Mouse (Mus musculus): ENCODE measurements around the gene Gm18336. TPM values are rescaled to one million over a fixed set of nuclear protein-coding genes. Genes with fewer than 3 reads are reported as not detected.
"Not testable (repeated sequence)": the region's sequence is repeated elsewhere in the genome, so short reads cannot be mapped to it uniquely, and the experiment has no call there.

The Gm18336 gene
- total RNA-seq (2018; cell fraction: chromatin; rRNA removed): not detected
- not detected for total RNA-seq (2018; cell fraction: cytosol; rRNA removed)
- total RNA-seq (2018; cell fraction: nucleus; rRNA removed): not detected
- not detected in 3 replicates for polyA plus RNA-seq (2018)

DNA sequence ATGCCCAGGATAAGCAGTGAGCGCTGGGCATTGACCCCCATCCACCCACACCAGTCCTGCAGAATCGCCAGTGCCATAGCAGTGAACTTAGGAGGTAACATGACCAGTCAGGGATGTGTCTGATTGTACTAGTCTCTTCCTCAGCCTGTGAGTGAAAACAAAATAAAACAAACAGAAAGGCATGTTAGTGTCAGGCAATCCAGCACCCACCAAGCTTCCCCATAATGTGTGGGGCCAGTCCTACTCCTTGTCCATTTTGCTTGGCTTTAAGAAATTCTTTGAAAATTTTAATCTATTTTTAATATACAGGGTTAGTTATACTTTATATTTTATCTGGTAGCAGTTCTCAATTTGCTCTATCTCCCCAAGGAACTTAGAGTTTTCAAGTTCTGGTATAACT, at the start of gene Gm18336:
Gm18336 (minus strand) TSS at position 101 of the 400 bp plus-strand sequence.
- not testable (repeated sequence) for H3K36me3 ChIP-seq (ENCODE audit: inconsistent target); H3K79me2 ChIP-seq (ENCODE audit: inconsistent target)
- WGBS (ENCODE audit: missing documents): no CpG with 5 or more reads among the region's 2 CpGs

DNA sequence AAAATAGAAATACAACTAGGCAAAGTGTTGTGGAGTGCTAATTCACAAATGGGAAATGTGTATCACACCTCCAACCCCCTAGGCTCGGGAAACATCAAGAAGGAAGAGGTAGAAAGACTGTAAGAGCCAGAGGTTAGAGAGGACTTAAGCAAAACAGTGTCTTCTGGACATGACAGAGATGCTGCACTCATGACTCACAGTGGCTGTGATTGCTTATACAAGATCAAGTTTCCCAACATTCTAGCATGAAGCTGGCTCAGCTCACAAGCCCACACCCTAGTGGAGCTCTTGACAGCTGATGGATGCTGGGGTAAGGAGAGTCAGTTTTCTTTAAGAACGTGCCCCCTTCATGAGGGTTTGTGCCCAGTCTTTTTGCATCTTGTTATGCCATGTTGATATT, 42.9 kb upstream of the Gm18336 start:
- WGBS (ENCODE audit: missing documents): 59% methylated on average over 2 of the region's 2 CpGs
- Histone ChIP-seq H3K27ac (no peak overlapping the region), H3K4me3 (ENCODE audit: inconsistent target) (no peak overlapping the region), H3K36me3 (ENCODE audit: inconsistent target) (no peaks in the 10 kb centered on the region), H3K79me2 (ENCODE audit: inconsistent target) (no peaks in the 10 kb centered on the region)

More for the DNA sequence above, at the start of gene Gm18336:
- H3K27ac ChIP-seq; H3K4me3 ChIP-seq (ENCODE audit: inconsistent target): not testable (repeated sequence)

DNA sequence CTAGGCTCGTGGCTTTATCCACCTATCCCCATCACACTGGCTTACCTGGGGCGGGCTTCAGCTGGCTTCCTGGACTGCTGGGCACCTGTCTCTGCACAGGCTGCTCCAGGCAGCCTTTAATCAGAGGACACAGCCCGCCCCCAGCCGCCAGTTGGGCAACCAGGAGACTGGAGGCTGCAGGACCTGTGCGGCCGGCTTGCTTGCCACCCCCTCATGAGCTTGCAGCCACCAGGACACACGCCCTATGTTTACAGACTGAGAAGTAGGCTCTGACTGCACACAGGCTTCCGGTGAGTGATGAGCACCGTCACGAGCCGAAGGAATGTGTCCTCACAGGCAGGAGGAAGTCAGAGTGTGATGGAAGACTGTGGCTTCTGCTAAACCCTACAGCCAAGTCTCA, 36.7 kb upstream of the Gm18336 start, which contains the start of gene Trex2:
Trex2 (minus strand) TSS at position 93 of the 400 bp plus-strand sequence.
- WGBS (ENCODE audit: missing documents): 93% methylated on average over 9 of the region's 11 CpGs
- H3K36me3 ChIP-seq (ENCODE audit: inconsistent target): no peaks in the 10 kb centered on the region

DNA sequence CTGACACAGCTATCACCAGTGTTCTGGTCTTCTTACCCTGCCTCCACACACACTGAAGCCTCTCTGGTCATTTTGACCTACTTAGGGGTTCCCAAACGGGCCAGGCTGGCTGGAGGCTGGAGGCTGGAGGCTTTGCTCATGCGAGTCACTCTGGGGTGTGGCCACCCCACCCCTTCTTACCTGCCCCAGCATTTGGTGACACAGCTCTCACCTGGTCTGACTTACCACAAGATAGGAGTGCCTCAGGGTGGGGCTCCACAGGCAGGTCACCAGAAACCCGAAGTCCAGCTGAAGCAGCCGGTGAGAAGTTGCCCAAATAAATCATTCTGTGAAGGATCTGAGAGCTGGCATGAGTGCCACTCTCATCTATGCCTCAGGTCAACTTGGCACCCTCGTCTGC, 34.3 kb upstream of the Gm18336 start:
- H3K36me3 ChIP-seq (ENCODE audit: inconsistent target): no peaks in the 10 kb centered on the region
- H3K27ac ChIP-seq: no peak overlapping the region
- H3K79me2 ChIP-seq (ENCODE audit: inconsistent target): no peaks in the 10 kb centered on the region
- no peak overlapping the region for H3K4me3 ChIP-seq (ENCODE audit: inconsistent target)
- 90% methylated on average over 5 of the region's 5 CpGs for WGBS (ENCODE audit: missing documents)

More for the DNA sequence above, 36.7 kb upstream of the Gm18336 start, which contains the start of gene Trex2:
- Histone ChIP-seq H3K27ac (no peak within 1 kb of the TSS), H3K4me3 (ENCODE audit: inconsistent target) (no peak within 1 kb of the TSS), H3K79me2 (ENCODE audit: inconsistent target) (no peaks in the 10 kb centered on the region)

DNA sequence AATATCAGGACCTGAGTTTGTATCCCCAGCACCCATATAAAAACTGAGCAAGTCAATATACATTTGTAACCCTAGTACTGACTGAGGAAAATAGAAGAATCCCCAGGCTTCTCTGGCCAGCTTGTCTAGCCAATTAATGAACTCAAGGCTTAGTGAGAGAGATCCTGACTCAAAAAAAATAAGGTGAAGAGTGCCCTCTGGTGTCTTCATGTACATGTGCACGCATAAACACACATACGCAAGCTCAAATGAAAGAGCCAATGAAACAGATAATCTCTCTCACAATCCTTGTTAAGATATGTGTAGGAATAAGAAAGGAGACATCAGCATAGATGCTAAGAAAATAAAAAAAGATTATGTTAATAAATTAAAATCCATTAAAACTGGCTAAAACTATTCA, 31.5 kb upstream of the Gm18336 start:
- Histone ChIP-seq H3K79me2 (ENCODE audit: inconsistent target) (no peaks in the 10 kb centered on the region), H3K4me3 (ENCODE audit: inconsistent target) (no peak overlapping the region), H3K27ac (no peak overlapping the region), H3K36me3 (ENCODE audit: inconsistent target) (no peaks in the 10 kb centered on the region)
- WGBS (ENCODE audit: missing documents): 100% methylated on average over 2 of the region's 2 CpGs

DNA sequence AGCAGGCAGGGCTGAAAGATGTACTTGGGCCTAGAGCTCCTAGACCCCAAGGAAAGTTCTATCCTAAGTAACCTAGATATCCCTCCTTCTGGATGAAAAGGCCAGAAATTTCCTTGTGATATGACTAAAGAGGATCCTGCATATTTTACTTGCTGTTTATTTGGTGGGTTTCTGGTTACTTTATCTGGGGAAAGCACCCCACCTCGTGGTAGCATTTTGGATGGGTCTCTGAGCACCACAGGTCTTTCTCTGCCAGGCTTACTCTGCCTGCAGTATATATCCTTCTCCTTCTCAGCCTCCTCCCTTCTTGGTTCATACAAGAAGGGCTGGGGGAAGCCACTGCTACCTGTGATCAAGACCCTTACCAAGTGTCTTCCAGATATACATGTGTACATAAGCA, 14.2 kb upstream of the Gm18336 start:
- H3K36me3 ChIP-seq (ENCODE audit: inconsistent target): no peaks in the 10 kb centered on the region
- WGBS (ENCODE audit: missing documents): 43% methylated on average over 1 of the region's 1 CpGs
- no peaks in the 10 kb centered on the region for H3K79me2 ChIP-seq (ENCODE audit: inconsistent target)
- no peak overlapping the region for H3K4me3 ChIP-seq (ENCODE audit: inconsistent target)
- no peak overlapping the region for H3K27ac ChIP-seq

DNA sequence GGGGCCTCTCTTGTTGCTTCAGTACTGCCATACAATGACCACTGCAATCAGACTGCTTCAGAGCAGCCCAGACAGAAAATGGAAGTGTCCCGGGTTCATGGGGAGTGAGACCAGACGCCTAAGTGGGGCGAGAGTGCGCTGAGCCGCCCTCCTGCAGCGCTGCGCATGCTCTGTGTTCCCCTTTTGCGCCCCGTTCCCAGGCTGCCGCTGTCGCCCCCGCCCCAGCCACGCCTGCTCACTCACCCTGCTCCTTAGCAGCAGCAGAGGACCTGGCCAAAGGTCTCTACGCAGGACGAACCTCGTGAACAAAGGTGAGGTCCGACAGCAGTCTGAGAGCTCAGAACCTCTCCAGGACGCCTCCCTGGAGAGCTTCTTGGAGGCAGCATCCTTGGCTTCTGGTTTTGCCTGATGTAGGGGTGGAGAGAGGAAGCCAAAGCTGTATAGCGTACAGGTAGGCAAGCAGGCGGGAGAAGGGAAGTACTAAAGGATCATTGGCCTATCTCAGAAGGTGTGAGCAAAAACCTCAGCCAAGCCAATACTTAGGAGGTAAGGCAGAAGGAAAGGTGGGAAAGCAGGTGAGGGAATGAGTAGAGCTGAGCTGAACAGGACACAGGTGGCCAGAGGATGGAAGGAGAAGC, 12.5 kb upstream of the Gm18336 start, which contains the start of gene Zfp92:
Zfp92 (plus strand) TSS at position 217 of the 638 bp plus-strand sequence.
- H3K79me2 ChIP-seq (ENCODE audit: inconsistent target): no peaks in the 10 kb centered on the region
- H3K36me3 ChIP-seq (ENCODE audit: inconsistent target): no peaks in the 10 kb centered on the region
- no peak within 1 kb of the TSS for H3K27ac ChIP-seq
- no peak within 1 kb of the TSS for H3K4me3 ChIP-seq (ENCODE audit: inconsistent target)
- WGBS (ENCODE audit: missing documents): 18% methylated on average over 19 of the region's 20 CpGs

DNA sequence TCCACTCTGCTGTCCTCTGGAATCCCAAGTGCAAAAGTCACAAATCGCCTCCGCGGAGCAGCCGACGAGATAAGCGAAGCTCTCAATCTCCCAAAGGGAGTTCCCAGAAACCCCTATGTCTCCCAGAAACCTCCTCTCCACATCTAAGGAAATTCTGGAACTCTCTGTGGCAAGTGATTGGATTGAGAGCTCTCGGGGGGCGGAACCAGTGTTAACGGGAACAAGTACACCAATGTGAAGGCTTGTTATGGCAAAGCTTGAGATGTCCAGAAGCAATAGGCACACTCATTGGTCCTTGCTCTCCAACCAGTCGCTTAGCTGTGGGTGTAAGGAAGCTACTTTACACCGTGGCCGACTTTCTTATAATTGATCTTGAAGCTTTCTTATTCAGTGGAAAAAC, 3.1 kb upstream of the Gm18336 start:
- H3K36me3 ChIP-seq (ENCODE audit: inconsistent target): no peaks in the 10 kb centered on the region
- WGBS (ENCODE audit: missing documents): 94% methylated on average over 12 of the region's 12 CpGs
- no peak overlapping the region for H3K27ac ChIP-seq
- H3K4me3 ChIP-seq (ENCODE audit: inconsistent target): no peak overlapping the region
- H3K79me2 ChIP-seq (ENCODE audit: inconsistent target): no peaks in the 10 kb centered on the region

DNA sequence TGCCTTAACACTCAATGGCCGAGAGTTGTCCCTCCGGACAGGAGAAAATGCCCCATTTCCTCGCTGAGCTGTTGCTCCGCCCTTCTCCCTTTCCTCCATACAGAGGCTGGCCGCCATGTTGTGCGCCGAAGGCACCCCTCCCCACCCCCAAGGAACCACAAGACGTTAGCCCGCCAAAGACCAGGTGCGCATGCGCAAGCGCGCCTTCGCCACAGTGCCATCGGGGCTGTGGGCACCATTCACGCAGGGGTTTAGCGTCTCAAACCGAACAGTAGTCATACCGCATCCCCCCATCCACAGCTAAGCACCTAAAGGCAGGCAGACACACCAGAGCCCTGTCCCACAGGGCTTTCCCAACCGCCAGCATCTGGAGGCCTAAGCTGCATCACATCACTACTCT, 2.4 kb upstream of the Gm18336 start:
- Histone ChIP-seq H3K4me3 (ENCODE audit: inconsistent target) (no peak overlapping the region), H3K27ac (no peak overlapping the region), H3K36me3 (ENCODE audit: inconsistent target) (no peaks in the 10 kb centered on the region), H3K79me2 (ENCODE audit: inconsistent target) (no peaks in the 10 kb centered on the region)
- WGBS (ENCODE audit: missing documents): 95% methylated on average over 20 of the region's 20 CpGs

DNA sequence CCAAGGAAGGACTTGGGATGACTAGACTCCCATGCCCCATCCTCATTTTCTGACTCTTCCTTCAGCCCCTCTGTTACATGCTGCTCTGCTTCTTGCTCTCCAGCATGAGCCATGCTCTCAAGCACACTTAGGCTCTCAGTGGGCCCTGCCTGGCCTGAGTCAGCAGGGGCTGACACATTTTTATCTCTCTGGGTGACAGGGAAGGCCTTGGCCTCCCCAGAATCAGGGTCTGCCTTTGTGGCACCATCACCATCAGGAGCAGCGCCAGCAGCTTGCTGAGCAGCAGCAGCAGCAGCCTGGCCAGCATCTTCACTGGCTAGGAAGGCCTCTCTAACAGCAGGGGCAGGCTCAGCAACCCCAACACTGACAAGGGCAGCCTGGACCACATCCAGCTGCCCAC, 2.1 kb downstream of the Gm18336 start:
- Histone ChIP-seq H3K4me3 (ENCODE audit: inconsistent target) (no peak overlapping the region), H3K27ac (no peak overlapping the region)
- 100% methylated on average over 1 of the region's 1 CpGs for WGBS (ENCODE audit: missing documents)

DNA sequence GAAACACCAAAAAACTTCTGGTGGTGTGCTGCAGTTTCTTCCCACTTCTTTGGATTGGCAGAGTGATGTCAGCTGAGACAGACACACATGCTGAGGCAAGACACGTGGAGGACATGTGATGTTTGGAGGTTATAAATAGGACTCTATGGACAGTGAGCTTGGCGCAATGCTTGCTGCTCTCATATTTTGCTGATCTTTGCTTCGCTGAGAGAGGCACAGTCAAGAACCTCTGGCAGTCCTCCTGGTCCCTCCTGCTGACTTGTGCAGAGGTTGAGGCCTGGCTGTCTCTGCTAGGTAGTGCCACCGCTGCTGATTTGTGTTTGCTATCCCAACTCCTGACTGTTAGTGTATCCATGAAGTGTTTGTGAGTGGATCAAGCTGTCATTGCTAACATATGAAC, 7.1 kb downstream of the Gm18336 start:
- 96% methylated on average over 3 of the region's 4 CpGs for WGBS (ENCODE audit: missing documents)
- no peaks in the 10 kb centered on the region for H3K79me2 ChIP-seq (ENCODE audit: inconsistent target)

More for the DNA sequence above, 2.1 kb downstream of the Gm18336 start:
- no peaks in the 10 kb centered on the region for H3K79me2 ChIP-seq (ENCODE audit: inconsistent target)
- H3K36me3 ChIP-seq (ENCODE audit: inconsistent target): no peaks in the 10 kb centered on the region

DNA sequence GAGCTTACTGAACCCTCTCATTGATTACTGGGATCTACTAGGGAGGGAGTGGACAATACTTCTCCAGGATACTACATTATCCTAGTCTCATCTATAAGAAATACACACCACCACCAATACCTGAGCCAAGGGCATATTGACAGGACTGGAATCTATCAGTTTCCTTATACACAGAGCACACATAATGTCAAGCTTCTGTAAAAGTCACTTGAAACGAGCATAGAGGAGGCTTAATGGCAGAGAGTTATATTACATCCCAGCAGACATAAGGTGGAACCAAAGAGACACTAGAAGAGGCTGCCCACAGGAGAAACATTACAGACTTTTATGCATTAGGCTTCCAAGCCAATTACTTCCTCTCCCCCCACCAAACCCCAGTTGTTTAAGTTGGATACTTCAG, 13.6 kb downstream of the Gm18336 start:
- 50% methylated on average over 1 of the region's 1 CpGs for WGBS (ENCODE audit: missing documents)
- H3K27ac ChIP-seq: no peak overlapping the region
- H3K36me3 ChIP-seq (ENCODE audit: inconsistent target): no peaks in the 10 kb centered on the region
- H3K4me3 ChIP-seq (ENCODE audit: inconsistent target): no peak overlapping the region
- H3K79me2 ChIP-seq (ENCODE audit: inconsistent target): no peaks in the 10 kb centered on the region

More for the DNA sequence above, 7.1 kb downstream of the Gm18336 start:
- Histone ChIP-seq H3K36me3 (ENCODE audit: inconsistent target) (no peaks in the 10 kb centered on the region), H3K27ac (no peak overlapping the region), H3K4me3 (ENCODE audit: inconsistent target) (no peak overlapping the region)

DNA sequence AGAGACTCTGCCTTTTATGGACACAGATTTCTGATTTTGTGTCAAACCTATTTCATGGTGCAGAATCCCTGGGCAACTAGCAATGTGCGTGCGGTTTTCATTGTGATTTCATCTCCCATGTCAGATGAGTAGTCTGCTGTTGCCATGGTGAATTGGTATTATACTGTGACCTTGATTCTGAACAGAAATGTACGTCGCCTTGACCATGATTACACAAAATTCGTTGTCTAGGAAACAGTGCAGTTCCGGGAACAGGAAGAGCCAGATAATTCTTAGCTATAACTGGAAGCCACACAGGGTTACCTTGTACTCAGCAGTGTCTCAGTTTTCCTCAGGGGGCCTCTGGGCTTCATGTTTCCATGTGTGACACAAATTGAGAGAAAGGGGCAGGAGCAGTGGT, 14.1 kb downstream of the Gm18336 start:
- Histone ChIP-seq H3K4me3 (ENCODE audit: inconsistent target) (no peak overlapping the region), H3K79me2 (ENCODE audit: inconsistent target) (no peaks in the 10 kb centered on the region), H3K27ac (no peak overlapping the region), H3K36me3 (ENCODE audit: inconsistent target) (no peaks in the 10 kb centered on the region)
- WGBS (ENCODE audit: missing documents): 72% methylated on average over 6 of the region's 6 CpGs

DNA sequence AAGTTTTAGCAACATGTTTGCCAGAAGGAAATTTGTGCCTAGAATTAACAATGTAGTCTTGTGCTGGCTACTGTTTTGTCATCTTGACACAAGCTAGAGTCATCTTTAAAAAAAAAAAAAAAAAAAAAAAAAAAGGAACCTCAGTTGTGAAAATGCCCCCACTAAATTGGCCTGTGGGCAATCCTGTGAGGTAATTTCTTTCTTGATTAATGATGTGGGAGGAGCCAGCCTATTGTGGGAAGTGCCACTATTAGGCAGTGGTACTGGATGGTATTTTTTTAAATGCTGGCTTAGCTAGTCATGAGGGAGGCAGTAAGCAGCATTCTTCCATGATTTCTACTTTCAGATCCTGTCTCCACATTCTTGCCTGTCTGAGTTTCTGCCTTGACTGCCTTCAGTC, 35.2 kb downstream of the Gm18336 start:
- Histone ChIP-seq H3K27ac (no peak overlapping the region), H3K4me3 (ENCODE audit: inconsistent target) (no peak overlapping the region), H3K79me2 (ENCODE audit: inconsistent target) (no peaks in the 10 kb centered on the region), H3K36me3 (ENCODE audit: inconsistent target) (no peaks in the 10 kb centered on the region)

DNA sequence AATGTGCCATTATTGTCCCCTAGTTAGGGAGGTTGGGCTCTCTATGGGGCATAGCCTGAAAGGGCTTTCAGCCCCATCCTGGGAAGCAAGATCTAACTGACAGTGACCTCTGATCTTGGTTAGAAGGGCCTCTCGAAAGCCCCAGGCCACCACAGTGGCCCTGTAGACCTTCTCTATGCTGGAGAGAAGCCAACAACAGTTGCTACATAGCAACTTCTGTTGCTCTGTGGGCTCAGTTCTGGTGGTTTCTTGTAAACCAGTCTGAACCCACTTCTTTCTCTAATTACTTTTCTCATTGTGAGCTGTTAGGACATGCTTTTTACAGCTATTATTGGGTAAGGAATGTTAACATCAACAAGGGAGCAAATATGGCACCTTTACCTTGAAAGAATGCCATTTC, 41.8 kb downstream of the Gm18336 start:
- peaks cover 13% of the 10 kb centered on the region; the same call in 1 of the 2 replicates for H3K36me3 ChIP-seq (ENCODE audit: inconsistent target)

More for the DNA sequence above, 41.8 kb downstream of the Gm18336 start:
- no peak overlapping the region for H3K4me3 ChIP-seq (ENCODE audit: inconsistent target)
- no CpG with 5 or more reads among the region's 1 CpGs for WGBS (ENCODE audit: missing documents)
- H3K27ac ChIP-seq: peak overlapping the region; percentile 46; the same call in 1 of the 2 replicates
- no peaks in the 10 kb centered on the region for H3K79me2 ChIP-seq (ENCODE audit: inconsistent target)

Data from macrophage (primary cell).